Mouse (Mus musculus): ENCODE data around the gene Tbc1d17. TPM values are rescaled to one million over a fixed set of nuclear protein-coding genes. Genes with fewer than 3 reads are reported as not detected.

The Tbc1d17 gene
- polyA plus RNA-seq, 1 experiment from 2014 or later = 74.4 TPM

DNA sequence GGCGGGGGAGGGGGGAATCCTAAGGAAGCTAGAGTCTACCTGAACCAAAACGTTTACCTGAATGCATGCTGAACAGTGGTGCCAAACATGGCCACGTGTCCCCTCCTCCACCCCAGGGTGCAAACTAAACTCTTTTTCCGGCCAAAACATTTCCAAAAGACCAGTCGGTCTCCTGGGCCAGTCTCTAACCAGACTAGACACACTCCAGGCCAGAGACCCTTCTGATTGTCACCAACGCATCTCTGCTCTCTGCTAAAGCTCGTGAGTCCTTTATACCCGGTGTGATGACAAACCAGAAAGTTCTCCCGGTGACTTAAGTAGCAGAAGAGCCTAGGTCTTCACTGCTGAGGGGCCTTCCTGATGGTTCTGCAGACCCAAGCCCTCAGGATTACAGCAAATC lies 18.9 kb upstream of the Tbc1d17 start:
- Histone ChIP-seq H3K4me3 (peak overlapping the region; percentile 99), H3K9ac (peak overlapping the region; percentile 100), H3K4me1 (peaks cover 51% of the 10 kb centered on the region), H3K4me2 (peak overlapping the region; percentile 71), H3K27ac (peak overlapping the region; percentile 100), H3K9me3 (no peaks in the 10 kb centered on the region), H3K36me3 (peaks cover 29% of the 10 kb centered on the region), H3K27me3 (no peaks in the 10 kb centered on the region)
- no peak for ATAC-seq (ENCODE audit: borderline replicate concordance, extremely low read depth, low FRiP score, low TSS enrichment)
- WGBS = 25% methylated on average over 9 of the region's 9 CpGs

DNA sequence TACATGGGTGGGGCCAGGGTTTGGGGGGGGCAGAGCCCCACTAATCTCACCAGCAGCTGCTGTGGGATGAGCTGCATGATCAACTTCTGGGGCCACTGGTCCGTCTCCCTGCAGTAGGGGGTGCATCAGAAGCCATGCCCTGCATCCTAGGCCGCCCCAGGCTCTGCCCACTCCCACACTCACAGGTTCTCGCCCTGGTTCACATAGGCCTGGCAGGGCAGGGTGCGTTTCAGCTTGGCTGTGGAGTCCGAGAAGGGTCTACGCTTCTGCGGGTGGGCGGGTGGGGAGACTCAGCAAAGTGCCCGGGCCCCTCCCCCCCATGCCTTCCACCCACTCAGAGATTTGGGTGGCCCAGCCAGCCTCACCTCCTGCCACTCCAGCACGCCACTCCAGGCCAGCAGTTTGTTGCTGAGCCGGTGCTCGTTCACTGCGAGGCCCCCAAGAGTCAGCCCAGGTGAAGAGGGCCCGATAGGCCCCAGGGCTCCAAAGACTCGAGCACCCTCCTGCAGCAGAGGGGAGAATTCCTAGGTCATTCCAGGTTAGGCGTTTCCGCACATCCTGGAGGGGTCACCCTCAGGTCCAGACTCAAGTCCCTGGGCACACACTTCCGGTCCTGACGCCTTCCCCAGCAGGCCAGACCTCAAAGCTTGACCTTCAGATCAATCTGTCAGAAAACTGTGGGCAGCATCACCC lies 18.3 kb upstream of the Tbc1d17 start:
- Histone ChIP-seq H3K27me3 (no peaks in the 10 kb centered on the region), H3K27ac (peak overlapping the region; percentile 100), H3K36me3 (peaks cover 35% of the 10 kb centered on the region), H3K9ac (peak overlapping the region; percentile 100), H3K4me2 (peak overlapping the region; percentile 71), H3K9me3 (no peaks in the 10 kb centered on the region), H3K4me1 (peaks cover 55% of the 10 kb centered on the region), H3K4me3 (peak overlapping the region; percentile 99)
- no peak for ATAC-seq (ENCODE audit: borderline replicate concordance, extremely low read depth, low FRiP score, low TSS enrichment)
- WGBS = 44% methylated on average over 19 of the region's 19 CpGs

DNA sequence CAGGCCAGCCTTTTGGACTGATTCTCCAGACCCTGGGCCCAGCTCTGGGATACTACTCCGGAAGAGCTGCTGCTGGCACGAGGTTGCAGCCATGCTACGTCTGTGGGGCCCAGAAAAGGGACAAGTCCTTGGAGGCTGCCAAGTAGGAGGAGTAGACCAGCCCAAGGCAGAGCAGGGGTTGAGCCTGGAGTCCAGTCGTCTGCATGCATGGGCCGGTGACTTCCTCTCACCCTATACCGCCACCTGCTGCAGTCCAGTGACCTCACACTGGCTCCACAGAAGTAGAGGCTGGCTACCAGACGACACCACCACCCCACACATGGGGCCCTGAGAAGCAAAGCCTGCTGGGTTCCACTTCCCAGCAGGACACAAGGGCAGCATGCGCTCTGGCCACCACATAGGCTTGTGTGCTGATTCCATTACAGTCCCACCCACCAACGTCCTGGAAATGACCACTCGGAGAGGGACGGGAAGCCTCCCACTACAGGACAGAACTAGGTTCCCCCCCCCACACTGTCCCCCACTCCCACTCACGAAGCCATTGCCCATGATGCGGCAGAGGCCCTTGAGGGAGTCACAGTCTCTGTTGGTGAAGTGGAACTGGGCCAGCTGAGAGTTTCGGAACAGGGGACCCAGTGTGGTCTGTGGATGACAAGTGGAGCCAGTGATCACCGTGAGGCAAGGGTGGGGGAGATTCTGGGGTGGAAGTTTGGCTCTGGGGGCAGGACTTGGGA lies 17.6 kb upstream of the Tbc1d17 start:
- H3K9ac ChIP-seq = peak overlapping the region; percentile 100
- WGBS = 41% methylated on average over 15 of the region's 15 CpGs
- H3K9me3 ChIP-seq = no peaks in the 10 kb centered on the region
- peaks cover 42% of the 10 kb centered on the region for H3K36me3 ChIP-seq
- peak overlapping the region; percentile 99 for H3K4me3 ChIP-seq
- peak; percentile 3; the same call in 1 of the 2 replicates for ATAC-seq (ENCODE audit: borderline replicate concordance, extremely low read depth, low FRiP score, low TSS enrichment)
- H3K27ac ChIP-seq = peak overlapping the region; percentile 100
- H3K4me1 ChIP-seq = peaks cover 60% of the 10 kb centered on the region
- H3K27me3 ChIP-seq = no peaks in the 10 kb centered on the region
- H3K4me2 ChIP-seq = peak overlapping the region; percentile 71

DNA sequence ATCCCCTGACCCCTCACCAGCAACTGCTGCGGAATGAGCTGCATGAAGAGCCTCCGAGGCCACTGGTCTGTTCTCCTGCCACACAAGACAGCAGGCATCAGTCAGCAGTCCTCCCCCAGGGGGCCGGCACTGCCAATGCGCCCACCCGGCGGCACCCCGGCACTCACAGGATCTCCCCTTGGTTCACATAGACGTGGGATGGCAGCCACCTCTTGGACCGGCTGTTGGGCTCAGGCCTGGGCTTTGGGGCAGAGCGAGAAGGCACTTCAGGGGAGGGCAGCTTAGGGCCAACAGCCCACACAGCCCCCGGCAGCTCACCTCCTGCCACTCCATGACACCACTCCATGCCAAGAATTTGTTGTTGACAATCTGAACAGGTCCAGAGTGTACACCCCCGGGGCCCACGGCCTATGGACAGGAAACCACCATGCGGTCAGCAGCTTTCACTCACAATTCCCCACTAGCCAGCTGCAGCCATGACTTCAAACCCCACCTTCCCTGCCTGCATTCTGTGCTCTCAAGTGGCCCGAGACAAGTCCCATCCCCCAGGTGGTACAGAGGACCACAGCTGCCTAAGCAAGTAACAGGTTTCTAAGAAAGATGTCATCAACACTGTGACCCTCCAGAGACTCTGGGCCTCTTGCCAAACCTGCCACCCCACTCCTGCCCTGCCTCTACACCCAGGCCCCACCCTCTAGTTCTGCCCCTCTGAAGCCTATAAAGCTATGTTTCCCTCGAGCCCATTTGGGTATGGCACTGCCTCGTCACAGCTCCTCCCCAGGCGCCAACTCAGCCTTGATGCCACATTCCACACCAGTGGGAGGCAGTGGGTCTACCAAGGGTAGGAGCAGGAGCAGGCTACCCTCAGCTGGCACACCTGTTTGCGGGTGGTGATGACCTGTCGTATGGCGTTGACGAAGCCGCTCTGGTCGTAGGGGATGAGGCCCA lies 16.0 kb upstream of the Tbc1d17 start:
- WGBS = 70% methylated on average over 24 of the region's 24 CpGs
- H3K27ac ChIP-seq = peak overlapping the region; percentile 25; the same call in 1 of the 2 replicates
- H3K9me3 ChIP-seq = no peaks in the 10 kb centered on the region
- H3K9ac ChIP-seq = peak overlapping the region; percentile 21
- H3K4me1 ChIP-seq = peaks cover 67% of the 10 kb centered on the region
- H3K4me2 ChIP-seq = no peak overlapping the region
- ATAC-seq (ENCODE audit: borderline replicate concordance, extremely low read depth, low FRiP score, low TSS enrichment) = no peak
- peaks cover 43% of the 10 kb centered on the region for H3K36me3 ChIP-seq
- no peaks in the 10 kb centered on the region for H3K27me3 ChIP-seq
- no peak overlapping the region for H3K4me3 ChIP-seq

DNA sequence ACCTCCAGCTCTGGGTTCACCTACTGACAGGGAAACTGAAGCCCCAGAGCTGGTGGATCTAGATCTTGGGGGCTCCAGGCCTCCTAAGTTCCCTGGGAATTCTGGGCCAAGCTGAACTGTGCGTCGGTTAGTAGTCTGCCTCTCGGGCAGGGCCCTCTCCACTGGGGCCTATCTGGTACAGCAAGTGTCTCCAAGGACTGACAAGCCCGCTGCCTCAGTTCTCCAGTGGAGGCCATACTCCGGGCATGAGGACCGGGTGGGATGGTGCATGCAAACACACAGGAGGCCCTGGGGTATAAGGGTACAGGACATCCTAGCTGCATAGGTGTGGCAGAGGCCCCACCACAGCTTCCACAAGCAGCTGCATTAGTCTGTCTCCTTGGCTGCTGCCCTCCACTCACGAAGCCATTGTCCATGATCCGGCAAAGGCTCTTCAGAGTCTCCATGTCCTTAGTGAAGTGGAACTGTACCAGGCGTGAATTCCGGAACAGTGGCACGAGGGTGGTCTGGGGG lies 15.2 kb upstream of the Tbc1d17 start:
- no peak overlapping the region for H3K27ac ChIP-seq
- ATAC-seq (ENCODE audit: borderline replicate concordance, extremely low read depth, low FRiP score, low TSS enrichment) = no peak
- no peaks in the 10 kb centered on the region for H3K27me3 ChIP-seq
- peaks cover 43% of the 10 kb centered on the region for H3K36me3 ChIP-seq
- peaks cover 67% of the 10 kb centered on the region for H3K4me1 ChIP-seq
- WGBS = 80% methylated on average over 11 of the region's 11 CpGs
- no peak overlapping the region for H3K4me2 ChIP-seq
- no peak overlapping the region for H3K9ac ChIP-seq
- H3K4me3 ChIP-seq = no peak overlapping the region
- no peaks in the 10 kb centered on the region for H3K9me3 ChIP-seq

DNA sequence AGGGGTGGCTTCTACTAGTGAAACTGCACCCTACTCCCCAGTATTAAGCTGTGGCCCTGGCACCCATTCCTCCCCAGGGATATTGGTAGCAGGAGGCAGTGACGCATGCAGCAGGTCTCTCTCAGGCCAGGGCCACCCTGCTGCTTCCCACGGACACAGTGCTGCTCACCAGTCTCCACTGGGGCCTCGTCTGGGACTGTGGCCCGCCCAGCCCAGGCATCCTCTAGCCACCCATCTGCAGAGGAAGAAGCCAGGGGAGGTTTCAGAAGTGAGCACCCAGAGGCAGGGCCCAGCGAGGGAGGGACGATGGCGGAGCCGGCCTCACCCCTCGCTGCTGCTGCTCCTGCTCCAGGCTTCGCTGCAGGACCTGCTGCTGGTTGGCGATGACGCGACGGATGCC lies 14.3 kb upstream of the Tbc1d17 start:
- H3K9me3 ChIP-seq = no peaks in the 10 kb centered on the region
- H3K9ac ChIP-seq = no peak overlapping the region
- no peak overlapping the region for H3K27ac ChIP-seq
- H3K4me3 ChIP-seq = no peak overlapping the region
- no peak for ATAC-seq (ENCODE audit: borderline replicate concordance, extremely low read depth, low FRiP score, low TSS enrichment)
- H3K27me3 ChIP-seq = no peaks in the 10 kb centered on the region
- WGBS = 87% methylated on average over 14 of the region's 14 CpGs
- no peak overlapping the region for H3K4me2 ChIP-seq
- peaks cover 43% of the 10 kb centered on the region for H3K36me3 ChIP-seq
- H3K4me1 ChIP-seq = peaks cover 69% of the 10 kb centered on the region

DNA sequence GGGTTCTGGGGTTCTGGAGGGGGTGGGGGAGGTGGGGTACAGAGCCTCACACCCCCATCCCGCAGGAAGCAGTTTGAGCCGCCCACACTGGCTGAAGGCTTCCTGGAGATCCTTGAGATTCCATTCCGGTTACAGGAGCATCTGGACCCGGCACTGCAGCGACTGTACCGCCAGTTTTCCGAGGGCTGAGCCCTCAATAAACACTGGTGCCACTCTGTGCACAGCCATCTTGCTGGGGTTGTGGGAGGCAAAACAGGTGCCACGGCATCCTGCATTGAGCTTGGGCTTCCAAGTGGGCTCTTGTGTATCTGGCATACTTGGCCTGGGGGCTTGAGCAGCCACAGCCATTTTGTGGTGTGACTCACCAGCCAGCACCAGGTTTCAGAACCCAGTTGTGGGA lies 13.6 kb upstream of the Tbc1d17 start:
- Histone ChIP-seq H3K9ac (no peak overlapping the region), H3K36me3 (peaks cover 43% of the 10 kb centered on the region), H3K27me3 (no peaks in the 10 kb centered on the region), H3K27ac (no peak overlapping the region), H3K4me3 (no peak overlapping the region), H3K4me2 (no peak overlapping the region), H3K4me1 (peaks cover 69% of the 10 kb centered on the region), H3K9me3 (no peaks in the 10 kb centered on the region)
- ATAC-seq (ENCODE audit: borderline replicate concordance, extremely low read depth, low FRiP score, low TSS enrichment) = no peak
- 51% methylated on average over 8 of the region's 8 CpGs for WGBS

DNA sequence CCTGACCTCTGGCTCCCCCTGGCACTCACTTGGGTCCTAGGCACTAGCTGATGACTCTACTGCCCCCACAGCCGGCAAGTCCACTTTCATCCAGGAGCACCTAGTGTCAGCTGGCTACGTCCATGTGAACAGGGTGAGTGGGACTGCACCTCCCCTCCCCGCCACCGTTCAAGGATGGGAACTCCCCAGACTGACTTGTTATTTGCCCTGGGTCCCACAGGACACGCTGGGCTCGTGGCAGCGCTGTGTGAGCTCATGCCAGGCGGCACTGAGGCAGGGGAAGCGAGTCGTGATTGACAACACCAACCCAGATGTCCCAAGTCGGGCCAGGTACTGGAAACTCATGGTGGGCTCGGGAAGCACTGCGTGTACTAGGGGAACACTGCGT lies 12.5 kb upstream of the Tbc1d17 start:
- Histone ChIP-seq H3K4me1 (peaks cover 62% of the 10 kb centered on the region), H3K36me3 (peaks cover 43% of the 10 kb centered on the region), H3K27ac (peak overlapping the region; percentile 67), H3K4me2 (no peak overlapping the region), H3K9ac (no peak overlapping the region), H3K9me3 (no peaks in the 10 kb centered on the region), H3K4me3 (no peak overlapping the region), H3K27me3 (no peaks in the 10 kb centered on the region)
- 75% methylated on average over 14 of the region's 14 CpGs for WGBS
- no peak for ATAC-seq (ENCODE audit: borderline replicate concordance, extremely low read depth, low FRiP score, low TSS enrichment)

DNA sequence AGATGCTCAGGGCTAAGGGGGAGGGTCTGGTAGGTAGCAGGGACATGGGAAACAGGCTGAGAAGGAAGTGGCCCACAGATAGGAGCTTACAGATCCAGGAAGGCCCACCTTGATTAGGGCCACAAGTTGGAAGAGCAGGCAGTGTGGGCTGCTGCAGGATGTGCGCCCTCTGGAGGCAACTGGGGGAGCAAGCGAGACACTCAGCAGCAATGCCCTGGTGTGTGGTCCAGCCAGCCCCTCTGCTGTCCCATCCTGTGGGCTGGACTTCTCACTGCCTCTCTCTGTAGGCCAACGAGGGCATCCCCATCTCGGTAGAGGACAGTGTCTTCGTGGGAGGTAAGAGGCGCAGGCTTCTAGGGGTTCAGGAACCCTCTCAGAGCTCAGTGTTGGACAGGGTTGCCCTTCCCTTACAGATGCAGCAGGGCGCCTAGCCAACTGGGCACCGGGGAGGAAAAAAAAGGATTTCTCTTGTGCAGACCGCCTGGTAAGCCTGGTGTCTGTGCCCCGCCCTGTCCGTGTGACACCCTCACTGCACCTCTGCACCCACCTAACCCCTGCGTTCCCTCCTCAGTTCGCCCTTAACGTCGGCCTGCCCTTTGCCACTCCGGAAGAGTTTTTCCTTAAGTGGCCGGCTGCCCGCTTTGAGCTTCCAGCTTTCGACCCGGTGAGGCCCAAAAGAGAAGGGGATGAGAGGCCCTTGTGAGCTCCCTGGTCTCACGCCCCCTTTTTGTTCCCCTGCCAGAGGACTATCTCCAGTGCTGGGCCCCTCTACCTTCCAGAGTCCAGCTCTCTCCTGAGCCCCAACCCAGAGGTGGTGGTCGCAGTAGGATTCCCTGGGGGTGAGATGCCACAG lies 11.9 kb upstream of the Tbc1d17 start:
- no peak overlapping the region; the same call in 1 of the 2 replicates for H3K4me2 ChIP-seq
- no peaks in the 10 kb centered on the region for H3K27me3 ChIP-seq
- peaks cover 60% of the 10 kb centered on the region for H3K4me1 ChIP-seq
- peak; percentile 51; the same call in 1 of the 2 replicates for ATAC-seq (ENCODE audit: borderline replicate concordance, extremely low read depth, low FRiP score, low TSS enrichment)
- peak overlapping the region; percentile 67 for H3K27ac ChIP-seq
- WGBS = 38% methylated on average over 22 of the region's 22 CpGs
- peaks cover 43% of the 10 kb centered on the region for H3K36me3 ChIP-seq
- peak overlapping the region; percentile 4; the same call in 1 of the 2 replicates for H3K4me3 ChIP-seq
- H3K9ac ChIP-seq = no peak overlapping the region
- no peaks in the 10 kb centered on the region for H3K9me3 ChIP-seq

DNA sequence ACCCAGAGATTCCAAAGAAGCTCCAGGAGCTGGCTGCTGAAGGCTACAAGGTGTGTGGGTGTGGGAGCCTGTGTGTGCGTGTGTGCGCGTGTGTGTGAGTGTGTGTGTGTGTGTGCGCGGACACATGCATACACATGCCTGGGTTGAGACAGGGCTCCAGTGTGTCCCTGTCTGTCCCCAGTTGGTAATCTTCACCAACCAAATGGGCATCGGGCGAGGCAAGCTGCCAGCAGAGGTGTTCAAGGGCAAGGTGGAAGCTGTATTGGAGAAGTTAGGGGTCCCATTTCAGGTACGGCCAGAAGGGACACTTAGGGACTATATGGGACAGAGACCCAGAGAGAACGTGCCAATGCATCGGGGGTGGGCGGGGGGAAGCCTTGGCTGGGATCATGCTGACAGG lies 11.0 kb upstream of the Tbc1d17 start:
- ATAC-seq (ENCODE audit: borderline replicate concordance, extremely low read depth, low FRiP score, low TSS enrichment) = no peak
- no peak overlapping the region for H3K4me3 ChIP-seq
- no peaks in the 10 kb centered on the region for H3K9me3 ChIP-seq
- WGBS = 86% methylated on average over 11 of the region's 11 CpGs
- no peak overlapping the region for H3K9ac ChIP-seq
- peaks cover 35% of the 10 kb centered on the region for H3K36me3 ChIP-seq
- H3K4me2 ChIP-seq = no peak overlapping the region
- no peaks in the 10 kb centered on the region for H3K27me3 ChIP-seq
- H3K27ac ChIP-seq = no peak overlapping the region
- H3K4me1 ChIP-seq = peaks cover 59% of the 10 kb centered on the region

DNA sequence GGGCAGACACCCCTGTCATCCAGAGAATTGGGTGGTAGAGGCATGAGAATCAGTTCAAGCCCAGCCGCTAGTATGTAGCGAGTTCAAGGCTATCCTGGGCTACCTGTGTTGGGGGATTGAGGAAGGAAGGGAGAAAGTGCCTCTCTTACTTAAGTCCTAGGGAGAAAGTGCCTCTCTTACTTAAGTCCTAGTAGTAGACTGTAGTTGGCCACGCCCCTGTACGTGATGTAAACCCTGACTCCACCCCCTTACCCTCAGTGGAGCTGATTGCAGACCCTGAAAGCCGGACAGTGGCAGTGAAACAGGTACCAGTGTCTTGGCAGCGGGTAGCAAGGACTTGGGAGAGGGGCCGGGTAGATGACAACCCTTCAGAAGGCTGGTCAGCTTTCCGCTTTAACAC lies 9.0 kb upstream of the Tbc1d17 start:
- peaks cover 17% of the 10 kb centered on the region for H3K36me3 ChIP-seq
- H3K4me2 ChIP-seq = peak overlapping the region; percentile 91
- no peak for ATAC-seq (ENCODE audit: borderline replicate concordance, extremely low read depth, low FRiP score, low TSS enrichment)
- 22% methylated on average over 8 of the region's 8 CpGs for WGBS
- peak overlapping the region; percentile 95; the same call in 1 of the 2 replicates for H3K27ac ChIP-seq
- H3K9ac ChIP-seq = peak overlapping the region; percentile 80
- H3K9me3 ChIP-seq = no peaks in the 10 kb centered on the region
- H3K27me3 ChIP-seq = no peaks in the 10 kb centered on the region
- H3K4me1 ChIP-seq = peaks cover 69% of the 10 kb centered on the region
- H3K4me3 ChIP-seq = peak overlapping the region; percentile 77
